Mouse (Mus musculus) heart, adult 2 months (tissue): ENCODE results near the gene Hmox2.

Experiments
- CTCF ChIP-seq: fragments of 200-600 bp; IDR thresholded peaks from 2 replicates; pipeline ENCODE4 v1.8.1; 2022; ENCODE audit warnings: antibody characterized with exemption, mild to moderate bottlenecking, moderate library complexity
- EP300 ChIP-seq: fragments of 200-500 bp; IDR thresholded peaks from 2 replicates; pipeline ENCODE4 v1.6.1; 2011; ENCODE audit warnings: low read depth, low read length, control low read depth; ENCODE audit not compliant: insufficient read depth
- POLR2A ChIP-seq: fragments of 200-500 bp; IDR thresholded peaks from 2 replicates; pipeline ENCODE4 v1.6.1; 2011; ENCODE audit warnings: mild to moderate bottlenecking, low read depth, low read length, control low read depth; ENCODE audit not compliant: insufficient read depth

GRCm38 (mm10) chr16:4785706-4786105, 59.5 kb downstream of the Hmox2 start:
- no peak for TF ChIP-seq POLR2A
- TF ChIP-seq EP300: no peak
- TF ChIP-seq CTCF: no peak
